8 mouse cellular contexts compared by ENCODE assay signal in the genomic region with DNA sequence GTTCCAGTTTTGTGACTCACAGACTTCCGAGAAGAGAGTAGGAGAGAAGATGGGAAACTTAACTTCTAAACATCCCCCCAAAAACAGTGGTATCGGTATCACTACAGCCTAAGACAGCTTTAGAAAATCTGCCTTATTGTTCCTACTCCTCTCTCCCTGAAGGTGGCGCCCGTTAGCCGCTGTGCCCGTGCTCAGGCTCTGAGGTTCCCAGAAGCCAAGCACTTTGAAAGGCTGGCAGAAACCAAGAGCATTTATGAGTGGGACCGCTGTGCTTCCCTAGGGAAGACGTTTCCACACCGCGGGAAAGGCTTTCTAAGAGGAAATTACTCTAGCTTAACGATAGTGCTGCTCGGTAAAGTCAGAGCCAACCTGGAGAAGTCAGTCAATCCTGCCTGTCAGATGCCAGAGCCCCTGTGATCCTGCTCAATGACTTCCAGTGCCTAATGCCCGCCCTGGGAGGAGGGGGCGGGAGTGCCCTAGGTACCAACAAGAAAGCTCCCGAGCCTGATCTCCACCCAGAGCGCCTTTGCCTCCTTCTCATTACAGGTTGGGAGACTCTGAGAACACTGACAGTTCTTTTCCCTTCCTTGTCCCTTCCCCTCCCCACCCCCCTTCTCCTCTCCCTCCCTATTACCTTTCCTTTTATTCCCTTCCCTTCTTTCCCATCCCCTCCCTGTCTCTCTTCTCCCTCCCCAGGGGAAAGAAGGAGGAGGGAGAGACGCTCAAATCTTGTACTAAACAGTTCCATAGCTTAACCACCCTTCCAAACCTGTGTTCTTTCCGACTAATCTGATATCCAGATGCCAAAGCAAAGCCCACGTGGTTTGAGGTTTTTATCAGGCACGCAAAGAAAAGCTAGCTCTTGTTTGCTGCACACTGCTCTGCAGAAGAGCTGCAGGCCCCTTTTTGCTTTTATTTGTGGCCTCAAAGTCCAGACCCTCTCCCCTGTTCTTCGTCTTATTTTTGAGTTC.
A peak's percentile ranks its signal among the peaks of the same experiment; 100 is the strongest.
DNase-seq lines count a peak whose midpoint lies in the region; ATAC-seq and TF ChIP-seq lines count a peak whose summit lies in the region.

No protein-coding gene starts in this region.

- peak overlapping the region; percentile 69 for H3K27ac ChIP-seq in hindbrain, embryonic 13.5 days
- H3K27ac ChIP-seq in lung, postnatal 0 days (ENCODE audit: low read length) = no peak overlapping the region

- TF ChIP-seq CTCF in lung, postnatal 0 days (IDR thresholded peaks at IDR 0.05) = peak; percentile 94

- peak overlapping the region; percentile 69; the same call in 1 of the 2 replicates for H3K9ac ChIP-seq in hindbrain, embryonic 13.5 days
- H3K9ac ChIP-seq in lung, postnatal 0 days (replicated peaks; ENCODE audit: low read depth) = no peak overlapping the region

- H3K4me2 ChIP-seq in hindbrain, embryonic 13.5 days = peak overlapping the region; percentile 74
- H3K4me2 ChIP-seq in lung, postnatal 0 days (replicated peaks; ENCODE audit: low read depth, low read length) = peak overlapping the region; percentile 53

- peak overlapping the region; percentile 38 for H3K4me3 ChIP-seq in hindbrain, embryonic 13.5 days
- H3K4me3 ChIP-seq in lung, postnatal 0 days (ENCODE audit: low read depth, low read length) = 0 out of 2 replicates have a peak overlapping the region, but pooled peaks have one; percentile 10

- TF ChIP-seq EP300 in lung, postnatal 0 days (IDR thresholded peaks at IDR 0.05) = no peak

- H3K9me3 ChIP-seq in hindbrain, embryonic 13.5 days = no peaks in the 10 kb centered on the region
- no peaks in the 10 kb centered on the region for H3K9me3 ChIP-seq in lung, postnatal 0 days (ENCODE audit: low read length)

- no peaks in the 10 kb centered on the region for H3K36me3 ChIP-seq in hindbrain, embryonic 13.5 days
- no peaks in the 10 kb centered on the region for H3K36me3 ChIP-seq in lung, postnatal 0 days (ENCODE audit: insufficient read depth, low read length)

- DNase-seq in R1 (ENCODE audit: low read depth, low spot score) = peak; percentile 62
- peak; percentile 72 to 78 for DNase-seq in cerebellum, postnatal 36 days
- DNase-seq in gastrocnemius, adult 18-20 months (ENCODE audit: low spot score) = peak; percentile 66
- DNase-seq in layer of hippocampus, postnatal 10 days (ENCODE audit: low spot score in 2 of 2) = peak; percentile 86 to 92
- peak; percentile 88 for DNase-seq in lung, postnatal 0 days (ENCODE audit: low spot score)
- peak; percentile 51 for DNase-seq in retina, postnatal 7 days (ENCODE audit: low read depth, low spot score)

- WGBS in hindbrain, embryonic 13.5 days = 4% methylated on average over 21 of the region's 21 CpGs
- WGBS in lung, postnatal 0 days = 6% methylated on average over 20 of the region's 21 CpGs

- peak; percentile 92 for ATAC-seq in hindbrain, embryonic 13.5 days (ENCODE audit: low FRiP score)
- ATAC-seq in lung, postnatal 0 days = peak; percentile 73
- ATAC-seq in megakaryocyte, adult 5-6 weeks (ENCODE audit: poor library complexity, severe bottlenecking) = no peak

- H3K4me1 ChIP-seq in hindbrain, embryonic 13.5 days (replicated peaks) = peaks cover 10% of the 10 kb centered on the region
- 0 out of 2 replicates have a peak, but pooled peaks cover 2% of the 10 kb centered on the region for H3K4me1 ChIP-seq in lung, postnatal 0 days (ENCODE audit: insufficient read depth, low read depth, low read length)

- H3K27me3 ChIP-seq in hindbrain, embryonic 13.5 days = peaks cover 7% of the 10 kb centered on the region; the same call in 1 of the 2 replicates
- H3K27me3 ChIP-seq in lung, postnatal 0 days (replicated peaks; ENCODE audit: insufficient read depth, low read length) = no peaks in the 10 kb centered on the region
